Mouse (Mus musculus): ENCODE data around the gene Icam1. TPM values are rescaled to one million over a fixed set of nuclear protein-coding genes. Genes with fewer than 3 reads are reported as not detected.

Gene Icam1
- total RNA-seq (2015; ENCODE audit: low replicate concordance) (0.84 and 1.2 TPM in 2 replicates), total RNA-seq (2017; ENCODE audit: low replicate concordance) (2.2 and 2.3 TPM in 2 replicates)

DNA sequence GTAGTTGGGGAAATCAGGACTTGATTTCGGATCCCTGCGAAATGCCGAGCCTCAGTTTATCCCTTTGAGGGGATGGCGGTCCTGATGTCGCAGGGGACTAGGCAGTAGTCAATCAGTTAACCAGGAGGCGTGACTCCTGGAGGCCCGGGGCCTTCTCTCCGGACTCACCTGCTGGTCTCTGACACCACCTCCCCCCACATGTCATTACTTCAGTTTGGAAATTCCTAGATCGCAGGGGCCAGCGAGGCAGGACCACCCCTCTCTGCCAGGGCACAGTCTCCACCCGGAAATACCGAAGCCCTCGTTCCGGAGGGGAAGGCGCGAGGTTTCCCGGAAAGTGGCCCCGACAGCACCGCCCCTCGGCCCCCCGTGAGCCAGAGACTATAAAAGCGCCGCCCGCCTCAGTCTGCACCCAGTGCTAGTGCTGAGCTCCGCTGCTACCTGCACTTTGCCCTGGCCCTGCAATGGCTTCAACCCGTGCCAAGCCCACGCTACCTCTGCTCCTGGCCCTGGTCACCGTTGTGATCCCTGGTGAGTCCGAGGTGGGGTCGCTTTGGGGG, at the start of gene Icam1:
Gene Icam1 (plus strand): TSS at position 415 of the 560 bp plus-strand sequence.
- ATAC-seq (replicated peaks; ENCODE audit: low FRiP score, poor library complexity, severe bottlenecking), result 0 out of 2 replicates have a peak, but pooled peaks have one; percentile 38

DNA sequence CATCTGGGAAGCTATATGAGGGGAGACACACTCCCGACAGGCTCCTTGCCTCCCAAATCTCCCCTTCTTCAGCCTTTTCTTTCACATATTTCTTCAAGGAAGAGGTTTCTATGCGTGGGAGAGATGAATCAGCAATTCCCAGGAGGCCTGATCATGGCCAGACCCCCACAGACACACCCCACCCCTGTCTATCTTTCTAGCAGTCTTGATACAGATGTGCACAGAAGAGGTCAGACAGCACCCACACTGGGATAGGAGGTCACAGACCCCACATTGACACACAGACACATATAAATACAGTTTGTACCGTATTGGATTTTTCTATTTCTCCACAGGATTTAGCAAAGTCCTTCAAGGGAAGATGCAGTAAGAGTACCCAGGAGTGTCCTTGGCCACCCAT, 49.8 kb upstream of the Icam1 start:
- no peak for ATAC-seq (replicated peaks; ENCODE audit: low FRiP score, poor library complexity, severe bottlenecking)

DNA sequence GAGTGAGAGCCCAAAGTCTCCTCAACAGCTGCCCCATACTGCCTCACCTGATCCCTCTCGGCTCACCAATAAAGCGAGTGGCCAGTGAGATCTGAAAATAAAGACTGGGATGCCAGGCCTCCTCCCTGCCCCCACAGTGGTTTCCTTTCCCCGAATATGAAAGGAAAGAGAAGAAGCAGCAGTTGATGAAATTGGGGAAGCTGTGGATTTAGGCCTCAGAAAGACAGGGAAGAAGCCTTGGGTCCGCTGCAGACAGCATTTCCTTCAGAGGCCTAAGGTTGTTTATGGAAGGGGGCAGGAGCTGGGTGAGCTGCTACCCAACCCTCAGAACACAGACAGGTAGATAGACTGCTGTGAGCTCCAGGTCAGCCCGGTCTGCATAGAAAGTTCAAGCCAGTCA, 49.0 kb upstream of the Icam1 start:
- ATAC-seq (replicated peaks; ENCODE audit: low FRiP score, poor library complexity, severe bottlenecking), result no peak

DNA sequence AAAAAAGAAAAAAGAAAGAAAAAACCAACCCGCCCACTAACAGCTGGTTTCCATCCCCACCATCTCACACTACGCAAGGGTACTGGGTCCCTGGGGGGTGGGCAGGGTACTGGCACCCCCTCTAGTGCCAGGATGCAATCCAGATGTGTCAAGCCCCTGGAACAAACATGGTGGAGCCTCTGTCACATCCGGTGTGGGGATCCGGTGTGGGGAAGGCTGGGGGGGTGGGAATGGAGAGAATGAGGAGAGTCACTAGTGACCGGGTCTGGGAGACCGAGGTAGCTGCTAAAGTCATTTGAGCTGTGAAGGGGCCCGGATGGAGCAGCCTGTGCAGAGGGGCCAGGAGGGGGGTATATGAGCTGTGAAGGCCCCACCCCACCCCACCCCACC, 44.0 kb upstream of the Icam1 start:
- ATAC-seq (replicated peaks; ENCODE audit: low FRiP score, poor library complexity, severe bottlenecking), result no peak

DNA sequence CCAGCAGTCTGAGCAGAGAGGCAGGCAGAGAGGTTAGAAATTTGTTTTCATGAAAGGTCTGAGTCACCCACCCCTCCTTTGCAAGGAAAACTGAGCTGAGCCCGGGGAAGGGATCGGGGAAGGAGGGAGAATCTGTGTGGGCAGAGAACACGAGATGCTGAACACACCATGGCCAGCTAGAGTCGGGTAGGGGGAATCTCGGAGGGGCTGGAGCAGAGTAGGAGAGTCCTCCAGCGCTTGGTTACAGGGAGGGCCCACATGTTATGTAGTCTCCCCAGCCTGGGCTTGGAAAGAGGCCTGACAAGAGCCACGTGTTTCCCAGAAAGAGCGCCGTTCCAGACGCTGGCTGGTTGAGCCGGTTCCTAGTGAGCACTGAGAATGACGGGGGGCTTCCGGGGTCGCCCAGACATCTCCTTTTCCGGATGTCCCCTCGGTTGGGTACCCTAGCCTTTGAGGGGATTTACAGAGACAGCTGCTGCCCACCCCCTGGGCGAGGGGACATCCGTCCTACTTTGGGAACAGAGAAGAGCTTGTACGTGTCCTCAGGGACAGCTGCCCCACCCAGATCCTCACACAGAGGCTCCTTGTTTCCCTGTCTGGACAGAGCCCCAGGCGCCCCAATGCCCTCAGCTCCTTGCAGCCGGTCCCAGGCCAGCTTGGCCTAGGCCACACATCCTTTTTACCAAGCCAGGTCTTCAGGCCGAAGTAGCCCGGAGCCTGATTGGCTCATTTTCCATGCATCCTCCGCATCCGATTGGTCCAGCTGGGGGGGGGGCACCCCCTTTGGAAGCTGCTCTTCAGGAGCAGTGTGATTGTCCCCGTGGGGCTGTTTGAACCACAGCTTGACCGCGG, 43.4 kb upstream of the Icam1 start:
- no peak for ATAC-seq (replicated peaks; ENCODE audit: low FRiP score, poor library complexity, severe bottlenecking)

DNA sequence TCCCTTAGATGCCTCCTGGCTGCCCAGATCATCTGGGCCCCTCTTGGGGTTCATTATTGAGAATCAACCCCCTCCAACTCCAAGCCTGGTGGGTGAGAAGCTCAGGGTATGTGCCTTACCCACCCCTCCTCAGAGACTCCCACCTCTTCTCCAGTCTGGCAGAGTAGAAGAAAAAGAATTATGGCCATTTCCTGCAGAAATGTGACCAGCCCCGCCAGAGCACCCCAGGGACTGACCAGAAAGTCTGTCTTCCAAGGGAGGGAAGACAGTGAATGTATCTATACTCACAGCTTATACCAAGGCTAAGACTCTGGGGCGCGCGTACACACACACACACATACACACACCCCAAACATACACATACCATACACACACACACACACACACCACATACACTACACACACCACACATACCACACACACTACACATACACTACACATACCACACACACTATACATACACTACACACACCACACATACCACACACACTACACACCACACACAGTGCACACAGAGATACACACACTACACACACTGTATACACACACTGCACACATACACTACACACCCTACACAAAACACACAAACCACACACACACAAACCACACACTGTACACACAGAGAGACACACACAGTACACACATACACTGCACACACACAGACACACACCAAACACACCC, 42.6 kb upstream of the Icam1 start:
- no peak for ATAC-seq (replicated peaks; ENCODE audit: low FRiP score, poor library complexity, severe bottlenecking)

DNA sequence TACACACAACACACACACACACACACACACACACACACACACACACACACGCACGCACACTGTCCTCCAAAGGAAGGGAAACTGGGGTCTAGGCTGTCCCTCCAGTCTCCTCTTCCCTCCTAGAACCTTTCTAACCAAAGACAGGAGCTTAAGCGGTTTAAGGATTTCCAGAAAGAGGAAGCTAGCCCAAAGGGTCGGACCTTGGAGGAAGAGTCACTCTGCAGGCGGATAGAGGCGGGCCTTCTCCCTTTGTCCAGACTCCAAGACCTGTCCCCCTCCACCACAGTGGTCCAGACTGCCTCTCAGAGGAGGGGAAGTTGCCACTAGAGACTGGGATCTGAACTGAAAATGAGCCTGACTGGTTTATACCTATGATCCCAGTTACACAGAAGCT, 42.1 kb upstream of the Icam1 start:
- no peak for ATAC-seq (replicated peaks; ENCODE audit: low FRiP score, poor library complexity, severe bottlenecking)

DNA sequence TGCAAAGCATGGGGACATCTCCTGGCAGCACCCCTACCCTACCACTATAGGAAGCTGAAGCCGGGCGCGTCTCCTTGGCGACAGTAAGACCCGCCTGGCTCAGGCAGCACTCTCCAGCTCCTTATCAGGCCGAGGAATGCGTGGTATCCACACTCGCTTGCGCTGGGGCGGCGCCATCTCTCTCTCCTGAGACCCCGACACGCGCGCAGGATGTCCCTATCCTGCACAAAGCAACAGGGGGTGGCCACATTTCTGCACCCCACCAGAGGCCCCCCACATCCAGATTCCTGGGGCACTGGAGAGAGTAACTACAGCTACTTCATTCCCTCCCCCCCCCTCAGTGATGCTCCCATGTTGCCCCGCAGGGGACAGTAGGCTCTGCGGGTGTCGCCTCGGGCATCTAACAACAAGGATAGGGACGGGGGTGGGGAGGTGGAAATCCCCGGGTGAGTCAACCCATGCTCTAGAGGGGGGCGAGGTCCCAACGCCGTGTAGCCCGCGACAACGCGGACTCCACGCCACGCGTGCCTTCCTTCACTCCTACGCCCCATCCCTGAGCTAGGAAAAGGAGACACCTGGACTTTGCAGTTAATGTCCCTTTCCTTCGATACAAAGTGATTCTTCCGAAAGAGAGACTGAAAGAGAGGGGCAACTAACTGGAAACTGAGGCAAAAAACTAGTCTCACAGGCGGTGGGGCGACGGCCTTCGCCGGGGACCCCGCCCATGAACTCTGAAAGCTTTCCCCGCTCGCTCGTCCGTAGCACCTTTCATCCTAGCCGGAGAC, 40.2 kb upstream of the Icam1 start:
- ATAC-seq (replicated peaks; ENCODE audit: low FRiP score, poor library complexity, severe bottlenecking), result 0 out of 2 replicates have a peak, but pooled peaks have one; percentile 33

DNA sequence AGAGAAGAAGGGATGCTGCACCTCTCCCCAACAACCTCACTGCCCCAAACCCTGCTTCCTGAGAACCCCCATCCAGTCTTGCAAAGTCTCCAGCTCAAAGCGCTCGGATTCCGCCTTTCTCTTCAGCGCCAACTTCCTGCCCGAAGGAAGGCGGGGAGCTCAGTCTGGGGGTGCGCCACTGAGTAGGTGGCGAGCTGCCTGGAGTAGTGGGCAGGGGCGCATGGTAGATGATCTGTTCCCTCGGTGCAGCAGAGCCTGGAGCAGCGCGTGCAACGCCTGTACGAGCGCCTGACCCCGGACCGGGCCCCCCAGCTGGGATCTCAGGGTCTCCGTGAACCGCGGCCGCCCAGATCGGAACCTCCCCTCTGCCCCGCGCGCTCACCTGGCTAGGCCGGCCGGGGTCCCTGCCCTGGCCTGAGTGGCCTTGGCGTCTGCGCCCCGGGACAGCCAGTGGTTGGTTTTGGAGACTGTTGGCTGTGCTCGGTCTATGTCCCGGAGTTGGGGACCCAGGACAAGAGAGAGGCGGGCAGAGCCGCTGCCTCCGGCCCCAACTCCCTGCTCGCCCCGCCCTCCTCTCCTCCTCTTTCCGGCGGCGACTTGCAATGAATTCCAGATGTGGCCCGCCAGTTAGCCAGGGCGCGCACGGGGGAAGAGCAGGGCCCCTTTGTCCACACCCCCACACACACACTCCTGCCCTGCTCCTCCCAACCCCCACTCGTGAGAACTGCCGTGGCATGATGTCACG, 39.4 kb upstream of the Icam1 start, which contains the start of gene S1pr2:
Gene S1pr2 (minus strand): TSS at position 566 of the 745 bp plus-strand sequence.
- peak; percentile 16; the same call in 1 of the 2 replicates for ATAC-seq (replicated peaks; ENCODE audit: low FRiP score, poor library complexity, severe bottlenecking)

DNA sequence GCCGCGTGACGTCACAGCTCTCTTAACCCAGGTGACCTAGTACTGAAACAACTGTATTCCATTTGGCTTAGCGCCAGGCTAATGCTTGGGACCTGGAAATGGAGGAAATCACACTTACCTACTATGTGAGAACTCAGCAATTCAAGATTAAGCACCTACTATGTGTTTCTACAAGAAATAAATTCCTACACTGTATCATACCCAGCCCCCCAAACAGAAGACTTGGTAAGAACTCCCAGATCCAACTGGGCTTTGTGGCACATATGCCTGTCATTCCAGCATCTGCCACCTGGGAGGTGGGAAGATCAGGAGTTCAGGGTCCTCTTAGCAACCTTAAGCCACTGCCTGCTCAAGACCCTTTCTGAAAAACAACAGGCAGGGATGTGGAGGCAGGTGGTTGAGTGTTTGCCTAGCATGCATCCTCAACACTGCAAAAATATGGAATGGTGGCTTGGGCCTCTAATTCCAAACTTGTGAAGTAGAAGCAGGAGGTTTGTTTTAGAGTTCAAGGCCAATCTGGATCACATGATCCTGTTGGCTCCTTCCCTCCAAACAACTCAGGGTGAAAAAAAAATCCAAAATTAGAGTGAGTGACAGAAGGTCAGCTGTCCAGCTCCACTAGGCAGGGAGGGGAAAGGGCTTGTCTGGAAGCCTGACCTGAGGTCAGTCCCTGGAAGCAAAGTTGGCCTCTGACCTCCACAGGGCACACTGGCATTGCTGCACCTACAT, 38.7 kb upstream of the Icam1 start:
- no peak for ATAC-seq (replicated peaks; ENCODE audit: low FRiP score, poor library complexity, severe bottlenecking)

DNA sequence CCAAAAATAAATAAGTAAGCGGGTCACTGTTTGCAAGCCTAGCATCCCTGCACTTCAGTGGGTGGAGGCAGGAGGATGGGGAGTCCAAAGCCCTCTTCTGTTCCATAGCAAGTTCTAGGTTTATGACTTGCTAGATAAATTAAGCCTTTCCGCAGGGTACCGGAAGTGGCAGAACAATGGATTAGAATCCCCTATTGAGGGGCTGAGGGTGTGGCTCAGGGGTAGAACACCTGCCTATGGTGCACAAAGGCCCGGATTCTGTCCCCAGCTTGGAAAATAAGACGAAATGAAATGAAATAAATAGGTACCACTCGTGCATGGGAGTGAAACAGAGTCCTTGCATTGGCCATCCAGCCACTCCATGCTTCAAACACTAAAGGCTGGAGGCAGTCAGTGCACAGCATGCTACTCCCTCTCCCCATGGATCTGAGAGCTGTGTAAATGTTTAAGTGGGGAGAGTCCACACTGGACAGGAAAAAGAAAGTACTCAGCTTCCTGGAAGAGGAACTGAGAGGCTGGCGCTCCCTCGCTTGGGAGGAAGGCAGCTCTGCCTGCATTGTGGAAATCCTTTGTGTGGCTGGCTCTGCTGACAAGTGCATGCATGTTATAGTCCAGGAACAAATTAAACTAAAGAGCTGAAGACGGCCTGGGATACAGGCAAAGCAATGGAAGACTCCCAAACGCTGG, 37.2 kb upstream of the Icam1 start:
- ATAC-seq (replicated peaks; ENCODE audit: low FRiP score, poor library complexity, severe bottlenecking), result no peak

DNA sequence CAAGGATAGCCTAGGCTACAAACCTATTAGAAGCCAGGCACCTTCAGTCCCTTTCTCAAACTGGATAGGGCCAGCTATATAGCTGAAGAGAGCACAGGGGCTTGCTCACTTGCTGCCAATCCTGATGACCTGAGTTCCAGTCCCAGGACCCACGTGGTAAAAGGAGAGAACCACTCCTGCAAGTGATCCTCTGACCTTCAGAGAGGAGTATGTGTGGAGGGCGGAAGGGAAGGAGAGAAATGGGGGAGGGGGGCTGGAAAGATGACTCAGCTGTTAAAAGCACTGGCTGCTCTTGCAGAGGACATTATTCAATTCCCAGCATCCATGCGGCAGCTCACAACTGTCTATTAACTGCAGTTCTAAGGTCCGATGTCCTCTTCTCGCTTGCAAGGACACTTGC, 36.6 kb upstream of the Icam1 start:
- no peak for ATAC-seq (replicated peaks; ENCODE audit: low FRiP score, poor library complexity, severe bottlenecking)

DNA sequence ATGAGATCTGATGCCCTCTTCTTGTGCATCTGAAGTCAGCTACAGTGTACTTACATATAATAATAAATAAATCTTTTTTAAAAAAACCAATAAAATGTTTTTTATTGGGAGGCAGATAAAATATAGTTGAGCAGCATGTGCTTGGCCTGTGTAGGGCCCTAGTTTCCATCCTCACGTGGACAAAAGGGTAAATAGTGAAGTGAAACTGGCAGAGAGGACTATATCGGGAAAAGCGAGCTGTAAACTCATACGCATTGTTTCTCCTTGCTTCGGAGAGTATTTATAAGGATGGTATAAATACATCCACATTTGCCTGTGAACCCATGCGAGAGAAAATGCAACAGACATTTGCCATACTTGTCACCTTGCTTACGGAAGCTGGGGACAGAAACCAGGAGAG, 36.0 kb upstream of the Icam1 start:
- ATAC-seq (replicated peaks; ENCODE audit: low FRiP score, poor library complexity, severe bottlenecking), result no peak

DNA sequence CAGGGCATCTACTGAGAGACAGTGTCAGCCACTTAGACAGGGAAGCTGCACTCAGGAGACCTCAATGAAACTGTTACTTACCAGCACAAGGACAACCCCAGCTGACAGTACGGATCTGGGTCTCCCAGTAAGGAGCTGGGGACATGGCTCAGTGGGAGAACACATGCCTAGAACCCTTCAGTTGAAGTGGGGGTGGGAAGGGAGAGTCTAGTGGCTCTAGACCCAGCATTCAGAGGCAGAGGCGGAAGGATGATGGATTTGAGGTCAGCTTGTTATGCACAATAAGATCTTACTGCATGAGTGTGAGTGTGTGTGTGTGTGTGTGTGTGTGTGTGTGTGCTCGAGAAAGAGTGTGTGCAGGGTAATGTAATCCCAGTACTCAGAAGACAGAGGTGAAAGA, 33.6 kb upstream of the Icam1 start:
- ATAC-seq (replicated peaks; ENCODE audit: low FRiP score, poor library complexity, severe bottlenecking), result no peak

DNA sequence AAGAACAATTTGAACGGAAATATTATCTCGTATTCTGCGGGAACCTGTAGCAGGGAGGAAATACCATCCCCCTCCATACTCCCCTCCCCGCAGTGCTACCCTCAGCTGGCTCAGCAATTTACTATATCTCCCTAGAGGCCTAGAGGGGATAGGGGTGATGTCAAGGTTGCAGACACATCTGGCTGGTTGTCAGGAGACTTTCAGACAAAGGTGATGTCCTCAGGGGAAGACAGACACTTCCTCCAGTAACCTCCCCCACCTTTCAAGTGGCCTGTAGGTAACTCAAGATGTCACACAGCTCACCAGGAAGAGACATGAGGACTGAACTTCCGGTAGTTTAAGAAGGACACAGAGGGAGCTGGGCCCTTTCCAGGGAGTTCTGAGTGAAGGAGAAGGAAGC, 32.6 kb upstream of the Icam1 start:
- ATAC-seq (replicated peaks; ENCODE audit: low FRiP score, poor library complexity, severe bottlenecking), result no peak

DNA sequence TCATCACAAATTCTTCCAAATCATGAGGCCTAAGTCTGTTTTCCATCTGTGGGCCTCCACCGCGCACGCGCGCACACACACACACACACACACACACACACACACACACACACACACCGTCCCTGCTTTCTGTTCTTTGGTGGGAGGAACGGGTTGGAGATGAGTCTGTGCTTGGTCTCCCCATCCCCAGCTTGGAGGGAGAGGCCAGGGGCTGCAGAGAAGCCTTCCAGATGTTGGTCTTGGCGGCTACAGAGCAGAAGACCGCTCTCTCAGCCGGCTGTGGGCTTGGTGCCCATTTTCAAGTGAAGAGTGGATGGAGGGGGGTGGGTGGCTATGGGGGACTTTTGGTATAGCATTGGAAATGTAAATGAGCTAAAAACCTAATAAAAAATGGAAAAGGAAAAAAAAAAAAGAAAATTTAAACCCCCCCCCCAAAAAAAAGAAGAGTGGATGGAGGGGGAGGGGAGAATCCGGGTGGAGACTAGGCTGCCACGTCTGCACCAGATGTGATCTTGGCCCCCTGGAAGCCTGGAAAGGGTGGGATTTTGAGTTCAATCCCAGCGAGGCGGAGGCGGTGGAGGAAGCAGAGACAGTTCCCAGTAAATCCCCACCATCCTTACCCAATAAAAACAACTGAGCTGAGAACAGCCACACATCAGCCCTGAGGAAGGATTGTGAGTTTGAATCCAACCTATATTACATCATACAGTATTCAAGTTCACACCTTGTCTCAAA, 28.7 kb upstream of the Icam1 start:
- ATAC-seq (replicated peaks; ENCODE audit: low FRiP score, poor library complexity, severe bottlenecking), result no peak

DNA sequence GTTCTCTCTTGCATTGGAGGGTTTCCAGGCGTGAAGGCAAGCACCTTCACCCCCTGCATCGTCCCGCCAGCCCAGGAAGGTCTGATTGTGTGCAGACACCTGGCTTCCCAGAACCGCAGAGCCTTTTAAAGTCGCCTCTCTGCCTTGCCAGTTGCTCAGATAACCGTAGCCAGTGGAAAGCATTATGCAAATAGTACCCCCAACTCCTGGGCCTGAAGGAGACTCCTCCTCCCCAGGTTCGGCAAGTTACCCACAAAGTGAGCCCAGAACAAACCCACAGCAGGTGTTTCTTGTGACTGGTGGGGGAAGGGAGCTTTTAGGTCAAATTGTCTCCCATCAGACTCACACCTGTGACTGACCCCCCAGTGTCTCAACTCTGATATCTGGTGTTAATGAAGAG, 27.8 kb upstream of the Icam1 start:
- ATAC-seq (replicated peaks; ENCODE audit: low FRiP score, poor library complexity, severe bottlenecking), result no peak
